Mouse (Mus musculus): Measurements from ENCODE around the gene Nrxn3. TPM values are rescaled to one million over a fixed set of nuclear protein-coding genes. Genes with fewer than 3 reads are reported as not detected.

Gene Nrxn3
- not detected for polyA plus RNA-seq (2015; fragmentation: Illumina TruSeq; extraction: RNeasy Lipid Tissue Mini Kit (QIAGEN cat#74804); ENCODE audit: insufficient read depth, low read depth, low replicate concordance)

DNA sequence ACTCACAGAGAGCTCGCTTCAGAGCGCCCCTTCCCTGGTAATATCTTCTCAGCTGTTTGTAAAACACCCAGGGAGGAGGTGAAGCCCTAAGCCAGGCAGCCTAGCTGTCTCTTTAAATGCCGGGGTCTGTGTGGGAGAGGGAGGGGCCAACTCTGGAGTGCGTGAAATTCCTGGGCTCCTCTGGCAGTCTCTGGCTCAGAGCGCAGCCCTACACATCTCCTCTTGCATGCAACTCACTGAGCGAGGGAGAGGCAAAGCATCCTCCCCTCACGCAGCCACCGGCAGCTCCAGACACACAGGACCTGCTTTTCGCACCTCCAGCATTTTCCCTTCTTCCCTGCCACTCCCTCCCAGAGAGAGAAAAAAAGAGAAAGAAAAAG, at the start of gene Nrxn3:
Gene Nrxn3, plus strand, starts transcription at position 186 of the 380 bp plus-strand sequence.

